Mouse (Mus musculus): Measurements from ENCODE around the gene Lax1. TPM values are rescaled to one million over a fixed set of nuclear protein-coding genes. Genes with fewer than 3 reads are reported as not detected.

The Lax1 gene
- polyA plus RNA-seq (2014; fragmentation: Nextera tagmentation; extraction: Ambion mirVana): 0.18 and 0.25 TPM in 2 replicates

GRCm38 (mm10) chr1:133689897-133690296 is at the start of gene Lax1:
TSS of gene Lax1 (minus strand) at chr1:133690108.
- no peak within 1 kb of the TSS for H3K27ac ChIP-seq (ENCODE audit: low read depth)
- no peaks in the 10 kb centered on the region for H3K27me3 ChIP-seq (ENCODE audit: insufficient read depth, low read length)
- no peak for TF ChIP-seq CTCF (IDR thresholded peaks at IDR 0.05; ENCODE audit: low read depth)
- no peak for ATAC-seq (ENCODE audit: insufficient read depth)
- peaks cover 8% of the 10 kb centered on the region for H3K4me1 ChIP-seq (ENCODE audit: insufficient read depth)
- no peaks in the 10 kb centered on the region for H3K9me3 ChIP-seq (ENCODE audit: low read depth, low read length)
- H3K4me2 ChIP-seq: no peak within 1 kb of the TSS
- no peaks in the 10 kb centered on the region for H3K36me3 ChIP-seq (ENCODE audit: insufficient read depth)
- DNase-seq: no peak
- WGBS: 20% methylated on average over 6 of the region's 6 CpGs
- no peak within 1 kb of the TSS for H3K9ac ChIP-seq
- no peak within 1 kb of the TSS for H3K4me3 ChIP-seq (ENCODE audit: low read depth, low read length)

GRCm38 (mm10) chr1:133736664-133737063 is 46.8 kb upstream of the Lax1 start:
- ATAC-seq (ENCODE audit: insufficient read depth) (peak; percentile 33; the same call in 1 of the 2 replicates), DNase-seq (no peak)
- TF ChIP-seq CTCF (IDR thresholded peaks at IDR 0.05; ENCODE audit: low read depth): no peak
- Histone ChIP-seq H3K4me1 (ENCODE audit: insufficient read depth) (peaks cover 3% of the 10 kb centered on the region), H3K27ac (ENCODE audit: low read depth) (no peak overlapping the region), H3K4me3 (ENCODE audit: low read depth, low read length) (no peak overlapping the region), H3K36me3 (ENCODE audit: insufficient read depth) (peaks cover 5% of the 10 kb centered on the region; the same call in 1 of the 2 replicates), H3K27me3 (ENCODE audit: insufficient read depth, low read length) (no peaks in the 10 kb centered on the region), H3K9ac (no peak overlapping the region), H3K9me3 (ENCODE audit: low read depth, low read length) (no peaks in the 10 kb centered on the region), H3K4me2 (no peak overlapping the region)
- WGBS: 58% methylated on average over 7 of the region's 7 CpGs

GRCm38 (mm10) chr1:133735995-133736652 is 46.2 kb upstream of the Lax1 start:
- peak; percentile 99 for TF ChIP-seq CTCF (IDR thresholded peaks at IDR 0.05; ENCODE audit: low read depth)
- 11% methylated on average over 17 of the region's 17 CpGs for WGBS
- ATAC-seq (ENCODE audit: insufficient read depth): peak; percentile 82
- H3K4me3 ChIP-seq (ENCODE audit: low read depth, low read length): peak overlapping the region; percentile 25
- H3K27me3 ChIP-seq (ENCODE audit: insufficient read depth, low read length): no peaks in the 10 kb centered on the region
- H3K9ac ChIP-seq: peak overlapping the region; percentile 52
- H3K27ac ChIP-seq (ENCODE audit: low read depth): no peak overlapping the region
- H3K4me2 ChIP-seq: peak overlapping the region; percentile 55
- peak; percentile 93 for DNase-seq
- H3K9me3 ChIP-seq (ENCODE audit: low read depth, low read length): no peaks in the 10 kb centered on the region
- peaks cover 8% of the 10 kb centered on the region; the same call in 1 of the 2 replicates for H3K36me3 ChIP-seq (ENCODE audit: insufficient read depth)
- H3K4me1 ChIP-seq (ENCODE audit: insufficient read depth): peaks cover 3% of the 10 kb centered on the region

- Histone ChIP-seq H3K4me1 (ENCODE audit: insufficient read depth) (peaks cover 3% of the 10 kb centered on the region), H3K27me3 (ENCODE audit: insufficient read depth, low read length) (no peaks in the 10 kb centered on the region), H3K4me2 (no peak overlapping the region), H3K27ac (ENCODE audit: low read depth) (no peak overlapping the region), H3K9me3 (ENCODE audit: low read depth, low read length) (no peaks in the 10 kb centered on the region), H3K9ac (no peak overlapping the region), H3K4me3 (ENCODE audit: low read depth, low read length) (no peak overlapping the region), H3K36me3 (ENCODE audit: insufficient read depth) (peaks cover 30% of the 10 kb centered on the region)
- peak; percentile 36 for DNase-seq
- no peak for ATAC-seq (ENCODE audit: insufficient read depth)
- 34% methylated on average over 11 of the region's 11 CpGs for WGBS
- TF ChIP-seq CTCF (IDR thresholded peaks at IDR 0.05; ENCODE audit: low read depth): no peak
Measured at GRCm38 (mm10) chr1:133732814-133733213, 42.9 kb upstream of the Lax1 start.

GRCm38 (mm10) chr1:133728339-133728738 is 38.4 kb upstream of the Lax1 start:
- no peaks in the 10 kb centered on the region for H3K27me3 ChIP-seq (ENCODE audit: insufficient read depth, low read length)
- TF ChIP-seq CTCF (IDR thresholded peaks at IDR 0.05; ENCODE audit: low read depth): no peak
- no peak overlapping the region for H3K27ac ChIP-seq (ENCODE audit: low read depth)
- H3K4me3 ChIP-seq (ENCODE audit: low read depth, low read length): no peak overlapping the region
- no peak for DNase-seq
- ATAC-seq (ENCODE audit: insufficient read depth): no peak
- no peak overlapping the region for H3K4me2 ChIP-seq
- H3K4me1 ChIP-seq (ENCODE audit: insufficient read depth): no peaks in the 10 kb centered on the region
- H3K36me3 ChIP-seq (ENCODE audit: insufficient read depth): peaks cover 35% of the 10 kb centered on the region
- no peak overlapping the region for H3K9ac ChIP-seq
- no peaks in the 10 kb centered on the region for H3K9me3 ChIP-seq (ENCODE audit: low read depth, low read length)
- 66% methylated on average over 7 of the region's 7 CpGs for WGBS

GRCm38 (mm10) chr1:133720342-133720741 is 30.4 kb upstream of the Lax1 start:
- no peak for ATAC-seq (ENCODE audit: insufficient read depth)
- H3K27me3 ChIP-seq (ENCODE audit: insufficient read depth, low read length): no peaks in the 10 kb centered on the region
- H3K9me3 ChIP-seq (ENCODE audit: low read depth, low read length): no peaks in the 10 kb centered on the region
- no peak overlapping the region for H3K9ac ChIP-seq
- H3K4me1 ChIP-seq (ENCODE audit: insufficient read depth): no peaks in the 10 kb centered on the region
- WGBS: 84% methylated on average over 7 of the region's 7 CpGs
- no peak overlapping the region for H3K4me3 ChIP-seq (ENCODE audit: low read depth, low read length)
- TF ChIP-seq CTCF (IDR thresholded peaks at IDR 0.05; ENCODE audit: low read depth): no peak
- H3K36me3 ChIP-seq (ENCODE audit: insufficient read depth): peaks cover 9% of the 10 kb centered on the region
- no peak overlapping the region for H3K27ac ChIP-seq (ENCODE audit: low read depth)
- H3K4me2 ChIP-seq: no peak overlapping the region
- DNase-seq: no peak

GRCm38 (mm10) chr1:133718786-133719185 is 28.9 kb upstream of the Lax1 start:
- Histone ChIP-seq H3K27ac (ENCODE audit: low read depth) (no peak overlapping the region), H3K9ac (no peak overlapping the region), H3K9me3 (ENCODE audit: low read depth, low read length) (no peaks in the 10 kb centered on the region), H3K4me2 (no peak overlapping the region), H3K27me3 (ENCODE audit: insufficient read depth, low read length) (no peaks in the 10 kb centered on the region), H3K4me3 (ENCODE audit: low read depth, low read length) (no peak overlapping the region), H3K4me1 (ENCODE audit: insufficient read depth) (no peaks in the 10 kb centered on the region), H3K36me3 (ENCODE audit: insufficient read depth) (peaks cover 9% of the 10 kb centered on the region)
- 91% methylated on average over 8 of the region's 8 CpGs for WGBS
- no peak for TF ChIP-seq CTCF (IDR thresholded peaks at IDR 0.05; ENCODE audit: low read depth)
- DNase-seq (no peak), ATAC-seq (ENCODE audit: insufficient read depth) (no peak)

All from lung, embryonic 14.5 days (tissue).